Mouse (Mus musculus): ENCODE data around the gene 1810010D01Rik.

The 1810010D01Rik gene

GRCm38 (mm10) chr7:145208006-145208405 is at the start of gene 1810010D01Rik:
1810010D01Rik (minus strand) TSS chr7:145208119.
- no peak for DNase-seq

GRCm38 (mm10) chr7:145256092-145256491 is 48.2 kb upstream of the 1810010D01Rik start:
- no peak for DNase-seq

GRCm38 (mm10) chr7:145253986-145254630 is 46.2 kb upstream of the 1810010D01Rik start:
- no peak for DNase-seq

GRCm38 (mm10) chr7:145252715-145253476 is 45.0 kb upstream of the 1810010D01Rik start:
- peak in 1 of 2 experiments; percentile 78 for DNase-seq

- DNase-seq: no peak
Measured at GRCm38 (mm10) chr7:145250225-145250624, 42.3 kb upstream of the 1810010D01Rik start.

GRCm38 (mm10) chr7:145248911-145249310 is 41.0 kb upstream of the 1810010D01Rik start:
- no peak for DNase-seq

- DNase-seq: peak; percentile 81 to 91
Measured at GRCm38 (mm10) chr7:145242851-145243712, 35.2 kb upstream of the 1810010D01Rik start.

- DNase-seq: peak; percentile 92 to 95
Measured at GRCm38 (mm10) chr7:145242028-145242427, 34.1 kb upstream of the 1810010D01Rik start.

- DNase-seq: no peak
Measured at GRCm38 (mm10) chr7:145240929-145241328, 33.0 kb upstream of the 1810010D01Rik start.

GRCm38 (mm10) chr7:145239736-145240505 is 32.0 kb upstream of the 1810010D01Rik start:
- DNase-seq: peak; percentile 81 to 82

- no peak for DNase-seq
Measured at GRCm38 (mm10) chr7:145239145-145239544, 31.2 kb upstream of the 1810010D01Rik start.

GRCm38 (mm10) chr7:145234841-145235790 is 27.2 kb upstream of the 1810010D01Rik start:
- DNase-seq: peak; percentile 88 to 89

- DNase-seq: peak; percentile 96 to 98
Measured at GRCm38 (mm10) chr7:145231659-145232058, 23.7 kb upstream of the 1810010D01Rik start.

GRCm38 (mm10) chr7:145226641-145227040 is 18.7 kb upstream of the 1810010D01Rik start:
- peak in 1 of 2 experiments; percentile 65 for DNase-seq

- DNase-seq: peak; percentile 83 to 85
Measured at GRCm38 (mm10) chr7:145225626-145226025, 17.7 kb upstream of the 1810010D01Rik start.

GRCm38 (mm10) chr7:145221841-145222689 is 14.1 kb upstream of the 1810010D01Rik start:
- peak; percentile 75 to 78 for DNase-seq

GRCm38 (mm10) chr7:145221346-145221745 is 13.4 kb upstream of the 1810010D01Rik start:
- no peak for DNase-seq

GRCm38 (mm10) chr7:145219420-145219831 is 11.5 kb upstream of the 1810010D01Rik start:
- DNase-seq: peak in 1 of 2 experiments; percentile 66

- no peak for DNase-seq
Measured at GRCm38 (mm10) chr7:145216591-145216990, 8.7 kb upstream of the 1810010D01Rik start.

GRCm38 (mm10) chr7:145215476-145215875 is 7.6 kb upstream of the 1810010D01Rik start:
- no peak for DNase-seq

Data from kidney, adult 8-10 months (tissue).